Mouse (Mus musculus): ENCODE results near the gene Ubqln4. TPM values are rescaled to one million over a fixed set of nuclear protein-coding genes. Genes with fewer than 3 reads are reported as not detected.

Gene Ubqln4
- polyA plus RNA-seq (2015; fragmentation: Nextera tagmentation; extraction: Ambion mirVana): 43.0 and 44.6 TPM in 2 replicates

- under 1% methylated on average over 31 of the region's 37 CpGs for WGBS
- H3K4me3 ChIP-seq: peak within 1 kb of the TSS; percentile 73
- H3K9ac ChIP-seq: peak within 1 kb of the TSS; percentile 91
- H3K36me3 ChIP-seq: peaks cover 34% of the 10 kb centered on the region
- peak within 1 kb of the TSS; percentile 96 for H3K27ac ChIP-seq
- H3K4me1 ChIP-seq: peaks cover 26% of the 10 kb centered on the region
- no peaks in the 10 kb centered on the region for H3K27me3 ChIP-seq
- ATAC-seq (ENCODE audit: insufficient number of reproducible peaks, insufficient read depth, low FRiP score, low TSS enrichment, low read depth): peak; percentile 87
- peak within 1 kb of the TSS; percentile 81 for H3K4me2 ChIP-seq
- no peaks in the 10 kb centered on the region for H3K9me3 ChIP-seq
Observed at GRCm38 (mm10) chr3:88553525-88553879, at the start of gene Ubqln4. TSS of gene Ubqln4 (plus strand) at chr3:88553758.

GRCm38 (mm10) chr3:88503881-88504746, 49.4 kb upstream of the Ubqln4 start:
- Histone ChIP-seq H3K4me1 (peaks cover 68% of the 10 kb centered on the region), H3K9ac (peak overlapping the region; percentile 27), H3K4me2 (peak overlapping the region; percentile 91), H3K36me3 (peaks cover 13% of the 10 kb centered on the region), H3K9me3 (no peaks in the 10 kb centered on the region), H3K4me3 (peak overlapping the region; percentile 96), H3K27me3 (no peaks in the 10 kb centered on the region), H3K27ac (peak overlapping the region; percentile 99)
- ATAC-seq (ENCODE audit: insufficient number of reproducible peaks, insufficient read depth, low FRiP score, low TSS enrichment, low read depth): peak; percentile 33; the same call in 1 of the 2 replicates
- WGBS: 13% methylated on average over 8 of the region's 8 CpGs

DNA sequence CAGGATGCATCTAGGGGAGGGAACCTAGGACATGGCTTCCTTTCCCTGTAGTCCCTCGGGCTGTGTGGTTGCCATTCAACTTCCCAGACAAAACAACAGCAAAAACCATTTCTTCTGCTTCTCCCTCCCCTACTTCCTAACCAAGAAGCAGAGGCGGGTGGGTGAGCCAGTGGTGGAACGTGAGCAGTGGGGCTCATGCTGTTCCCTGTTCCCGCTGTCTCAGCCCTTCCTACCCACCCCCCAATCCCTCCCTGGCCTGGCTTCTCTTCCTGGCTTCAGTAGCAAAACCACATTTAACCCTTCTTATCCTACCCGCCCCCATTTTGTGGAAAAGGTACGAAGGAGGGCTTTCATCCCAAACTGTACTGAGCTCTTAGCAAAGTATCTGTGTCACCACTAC, 48.5 kb upstream of the Ubqln4 start:
- ATAC-seq (ENCODE audit: insufficient number of reproducible peaks, insufficient read depth, low FRiP score, low TSS enrichment, low read depth): no peak
- Histone ChIP-seq H3K4me1 (peaks cover 72% of the 10 kb centered on the region), H3K9me3 (no peaks in the 10 kb centered on the region), H3K27ac (peak overlapping the region; percentile 99), H3K4me2 (peak overlapping the region; percentile 43), H3K4me3 (0 out of 2 replicates have a peak overlapping the region, but pooled peaks have one; percentile 6), H3K27me3 (no peaks in the 10 kb centered on the region), H3K36me3 (peaks cover 5% of the 10 kb centered on the region), H3K9ac (0 out of 2 replicates have a peak overlapping the region, but pooled peaks have one; percentile 51)
- 27% methylated on average over 6 of the region's 6 CpGs for WGBS

DNA sequence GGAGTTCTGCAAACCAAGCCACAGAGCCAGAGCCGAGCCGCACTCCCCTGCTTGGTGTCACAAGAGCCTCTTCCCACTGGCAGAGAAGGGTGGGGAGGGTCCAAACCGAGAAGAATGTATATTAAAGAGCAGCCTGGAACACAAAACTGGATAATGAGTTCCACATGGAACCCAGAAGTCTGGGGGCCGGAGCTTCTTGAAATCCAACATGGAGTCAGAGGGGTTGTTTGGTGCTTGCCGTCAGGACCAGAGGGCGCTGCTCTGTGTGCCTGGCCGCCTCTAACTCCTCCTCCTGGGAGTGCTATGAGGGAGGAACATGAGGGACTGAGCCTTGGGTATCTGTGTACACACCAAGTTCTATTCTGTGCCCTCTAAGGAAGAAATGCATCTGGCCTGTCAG, 47.8 kb upstream of the Ubqln4 start:
- Histone ChIP-seq H3K4me2 (peak overlapping the region; percentile 43), H3K4me3 (0 out of 2 replicates have a peak overlapping the region, but pooled peaks have one; percentile 6), H3K9ac (peak overlapping the region; percentile 51; the same call in 1 of the 2 replicates), H3K27ac (peak overlapping the region; percentile 99), H3K4me1 (peaks cover 72% of the 10 kb centered on the region), H3K9me3 (no peaks in the 10 kb centered on the region), H3K36me3 (peaks cover under 1% of the 10 kb centered on the region; the same call in 1 of the 2 replicates), H3K27me3 (no peaks in the 10 kb centered on the region)
- no peak for ATAC-seq (ENCODE audit: insufficient number of reproducible peaks, insufficient read depth, low FRiP score, low TSS enrichment, low read depth)
- whole genome bisulfite sequencing: 22% methylated on average over 7 of the region's 7 CpGs

- Histone ChIP-seq H3K9me3 (no peaks in the 10 kb centered on the region), H3K27me3 (no peaks in the 10 kb centered on the region), H3K9ac (peak overlapping the region; percentile 63), H3K27ac (peak overlapping the region; percentile 91), H3K36me3 (no peaks in the 10 kb centered on the region), H3K4me3 (peak overlapping the region; percentile 33), H3K4me2 (peak overlapping the region; percentile 59), H3K4me1 (peaks cover 83% of the 10 kb centered on the region)
- 53% methylated on average over 3 of the region's 3 CpGs for WGBS
- ATAC-seq (ENCODE audit: insufficient number of reproducible peaks, insufficient read depth, low FRiP score, low TSS enrichment, low read depth): no peak
Observed at GRCm38 (mm10) chr3:88509250-88509649, 44.3 kb upstream of the Ubqln4 start.

GRCm38 (mm10) chr3:88509692-88510420, 43.7 kb upstream of the Ubqln4 start, which contains the start of gene Lmna:
TSS of gene Lmna (minus strand) at chr3:88509956.
- Histone ChIP-seq H3K4me3 (peak within 1 kb of the TSS; percentile 33), H3K4me2 (peak within 1 kb of the TSS; percentile 59), H3K27me3 (no peaks in the 10 kb centered on the region), H3K4me1 (peaks cover 83% of the 10 kb centered on the region), H3K27ac (peak within 1 kb of the TSS; percentile 91), H3K9me3 (no peaks in the 10 kb centered on the region), H3K36me3 (no peaks in the 10 kb centered on the region), H3K9ac (peak within 1 kb of the TSS; percentile 63)
- ATAC-seq (ENCODE audit: insufficient number of reproducible peaks, insufficient read depth, low FRiP score, low TSS enrichment, low read depth): peak; percentile 90
- 2% methylated on average over 31 of the region's 31 CpGs for WGBS

GRCm38 (mm10) chr3:88510421-88511289, 42.9 kb upstream of the Ubqln4 start:
- WGBS: 44% methylated on average over 13 of the region's 13 CpGs
- peaks cover 75% of the 10 kb centered on the region for H3K4me1 ChIP-seq

GRCm38 (mm10) chr3:88511559-88511958, 42.0 kb upstream of the Ubqln4 start:
- Histone ChIP-seq H3K27ac (peak overlapping the region; percentile 93), H3K4me2 (0 out of 2 replicates have a peak overlapping the region, but pooled peaks have one; percentile 44), H3K9me3 (no peaks in the 10 kb centered on the region), H3K27me3 (no peaks in the 10 kb centered on the region), H3K4me1 (peaks cover 66% of the 10 kb centered on the region), H3K4me3 (no peak overlapping the region), H3K36me3 (no peaks in the 10 kb centered on the region), H3K9ac (no peak overlapping the region)
- WGBS: 41% methylated on average over 4 of the region's 4 CpGs
- no peak for ATAC-seq (ENCODE audit: insufficient number of reproducible peaks, insufficient read depth, low FRiP score, low TSS enrichment, low read depth)

More at GRCm38 (mm10) chr3:88510421-88511289, 42.9 kb upstream of the Ubqln4 start:
- H3K27me3 ChIP-seq: no peaks in the 10 kb centered on the region
- H3K4me2 ChIP-seq: peak overlapping the region; percentile 59
- peak overlapping the region; percentile 33 for H3K4me3 ChIP-seq
- ATAC-seq (ENCODE audit: insufficient number of reproducible peaks, insufficient read depth, low FRiP score, low TSS enrichment, low read depth): no peak
- H3K36me3 ChIP-seq: no peaks in the 10 kb centered on the region
- H3K27ac ChIP-seq: peak overlapping the region; percentile 91
- H3K9me3 ChIP-seq: no peaks in the 10 kb centered on the region
- H3K9ac ChIP-seq: peak overlapping the region; percentile 63

DNA sequence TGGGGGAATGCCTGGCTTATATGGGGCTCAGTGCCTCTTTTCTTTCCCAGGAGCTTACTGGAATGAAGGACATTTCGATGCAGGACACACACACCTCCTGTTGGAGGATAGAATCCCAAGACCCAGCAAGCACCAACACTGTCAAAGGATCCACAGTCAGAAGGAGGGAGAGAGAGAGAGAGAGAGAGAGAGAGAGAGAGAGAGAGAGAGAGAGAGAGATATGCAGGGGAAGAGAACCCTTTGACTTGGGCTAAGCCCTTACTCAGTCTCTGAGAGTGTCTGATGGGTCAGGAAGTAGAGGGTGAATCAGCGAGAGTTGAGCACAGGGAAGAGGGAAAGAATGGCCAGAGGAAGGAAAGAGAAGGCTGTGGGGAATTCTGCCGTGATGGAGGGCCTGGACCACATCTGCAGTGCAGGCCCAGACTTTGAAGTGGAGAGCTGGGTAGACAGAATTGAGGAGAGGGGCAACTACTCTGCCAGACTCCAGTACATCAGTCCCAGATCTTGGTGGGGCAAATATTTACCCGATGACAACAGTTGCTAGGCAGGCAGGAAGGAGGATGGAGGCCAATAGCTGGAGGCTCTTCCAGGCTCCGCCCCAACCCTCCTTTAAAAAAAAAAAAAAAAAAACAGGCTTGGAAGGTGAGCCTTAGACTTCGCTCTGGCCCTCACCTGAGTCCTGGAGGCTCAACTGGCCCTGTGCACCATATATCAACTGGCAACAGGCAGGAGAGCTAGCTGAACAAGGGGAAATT, 41.2 kb upstream of the Ubqln4 start:
- peak overlapping the region; percentile 44 for H3K4me2 ChIP-seq
- H3K9ac ChIP-seq: peak overlapping the region; percentile 54

DNA sequence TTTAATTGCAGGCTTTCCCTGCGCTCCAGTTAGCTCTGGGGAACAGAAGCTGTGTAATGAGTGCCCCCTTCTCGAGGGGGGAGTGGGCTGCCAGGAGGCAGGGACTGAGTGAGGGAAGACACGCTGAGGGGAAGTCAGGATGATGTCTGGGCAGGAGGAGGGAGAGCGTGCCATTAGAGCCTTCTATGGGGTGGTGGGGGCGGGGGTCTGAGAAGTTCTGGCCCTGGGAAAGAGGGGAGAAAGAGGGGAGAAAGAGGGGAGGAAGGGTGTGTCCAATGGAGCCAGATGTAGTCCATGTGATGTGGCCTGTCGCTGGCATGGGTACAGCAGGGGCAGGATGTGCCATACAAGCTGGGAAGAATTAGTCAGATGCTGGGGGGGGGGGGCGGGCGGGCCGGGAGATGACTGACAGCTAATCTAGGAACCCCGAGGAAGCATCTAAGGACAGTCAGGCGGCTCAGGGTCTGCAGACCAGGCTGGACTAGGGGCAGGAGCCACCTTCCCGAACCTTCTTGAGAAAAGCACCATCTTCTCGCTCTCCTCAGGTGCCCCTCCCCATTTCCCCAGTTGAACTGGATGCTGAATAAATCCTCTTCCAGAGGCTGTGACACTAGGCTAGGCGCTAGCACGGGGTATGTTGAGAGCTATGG, 40.5 kb upstream of the Ubqln4 start:
- Histone ChIP-seq H3K4me1 (peaks cover 58% of the 10 kb centered on the region), H3K9ac (peak overlapping the region; percentile 54; the same call in 1 of the 2 replicates), H3K27ac (peak overlapping the region; percentile 93), H3K4me3 (peak overlapping the region; percentile 14; the same call in 1 of the 2 replicates), H3K36me3 (no peaks in the 10 kb centered on the region), H3K9me3 (no peaks in the 10 kb centered on the region), H3K27me3 (no peaks in the 10 kb centered on the region), H3K4me2 (peak overlapping the region; percentile 44)
- WGBS: 15% methylated on average over 14 of the region's 15 CpGs
- peak; percentile 41 for ATAC-seq (ENCODE audit: insufficient number of reproducible peaks, insufficient read depth, low FRiP score, low TSS enrichment, low read depth)

More for the DNA sequence above, 41.2 kb upstream of the Ubqln4 start:
- ATAC-seq (ENCODE audit: insufficient number of reproducible peaks, insufficient read depth, low FRiP score, low TSS enrichment, low read depth): no peak
- Histone ChIP-seq H3K27ac (peak overlapping the region; percentile 93), H3K36me3 (no peaks in the 10 kb centered on the region), H3K4me3 (peak overlapping the region; percentile 14; the same call in 1 of the 2 replicates), H3K4me1 (peaks cover 58% of the 10 kb centered on the region), H3K27me3 (no peaks in the 10 kb centered on the region), H3K9me3 (no peaks in the 10 kb centered on the region)
- 19% methylated on average over 6 of the region's 6 CpGs for WGBS
